Mouse (Mus musculus) testis, adult 2 months (tissue): Measurements from ENCODE around the gene Asb8.

Source experiments
- CTCF ChIP-seq: fragments of 200-500 bp; IDR thresholded peaks from 2 replicates; pipeline ENCODE4 v1.5.1; 2012; ENCODE audit warnings: low read depth, mild to moderate bottlenecking, inconsistent platforms, low read length, moderate library complexity; ENCODE audit not compliant: control insufficient read depth, insufficient read depth, insufficient replicate concordance
- POLR2A ChIP-seq: fragments of 200-500 bp; IDR thresholded peaks from 2 replicates; pipeline ENCODE4 v1.6.1; 2012; ENCODE audit warnings: low read depth, mild to moderate bottlenecking, inconsistent platforms, low read length, moderate library complexity; ENCODE audit not compliant: control insufficient read depth

- TF ChIP-seq CTCF (no peak), POLR2A (no peak)
Measured at GRCm38 (mm10) chr15:98177320-98177719, 11.9 kb upstream of the Asb8 start.
